Mouse (Mus musculus) liver, embryonic 13.5 days (tissue): ENCODE data around the gene Grk5. TPM values are rescaled to one million over a fixed set of nuclear protein-coding genes. Genes with fewer than 3 reads are reported as not detected.

Experiments used
- ATAC-seq: fragments of 200-750 bp; cut with Nextera tagmentation; 2 replicates; pipeline ENCODE4 v1.8.0; 2017; ENCODE audit warnings: low read depth, mild to moderate bottlenecking, moderate number of reproducible peaks, moderate library complexity
- DNase-seq: peaks from one replicate; pipeline ENCODE4 v3.0.0; 2022
- H3K27ac ChIP-seq: fragments of 300-500 bp; sonication (generic); 2 replicates; pipeline ENCODE4 v1.5.1; 2015; ENCODE audit warnings: moderate library complexity, mild to moderate bottlenecking, inconsistent platforms
- H3K27me3 ChIP-seq: fragments of 300-500 bp; sonication (generic); 2 replicates; pipeline ENCODE4 v1.6.1; 2015; ENCODE audit warnings: mild to moderate bottlenecking, inconsistent platforms
- H3K36me3 ChIP-seq: fragments of 300-500 bp; sonication (generic); 2 replicates; pipeline ENCODE4 v1.6.1; 2015; ENCODE audit warnings: mild to moderate bottlenecking, inconsistent platforms
- H3K4me1 ChIP-seq: fragments of 300-500 bp; sonication (generic); replicated peaks from 2 replicates; pipeline ENCODE4 v1.6.1; 2015; ENCODE audit warnings: inconsistent platforms
- H3K4me2 ChIP-seq: fragments of 300-500 bp; sonication (generic); 2 replicates; pipeline ENCODE4 v1.6.1; 2015; ENCODE audit warnings: inconsistent platforms, mild to moderate bottlenecking, moderate library complexity
- H3K4me3 ChIP-seq: fragments of 300-500 bp; sonication (generic); replicated peaks from 2 replicates; pipeline ENCODE4 v1.5.1; 2015; ENCODE audit warnings: mild to moderate bottlenecking, inconsistent platforms
- H3K9ac ChIP-seq: fragments of 300-500 bp; sonication (generic); 2 replicates; pipeline ENCODE4 v1.6.1; 2015; ENCODE audit warnings: mild to moderate bottlenecking, inconsistent platforms
- H3K9me3 ChIP-seq: fragments of 300-500 bp; sonication (generic); replicated peaks from 2 replicates; pipeline ENCODE4 v1.6.1; 2016; ENCODE audit warnings: inconsistent platforms
- WGBS: fragments of 180-500 bp; shearing (Covaris S2); methylation state at CpG from one replicate; pipeline ENCODE4 v1.1.7; 2015; ENCODE audit not compliant: insufficient replicate concordance; 5-methylcytosine and 5-hydroxymethylcytosine counted together
- polyA plus RNA-seq: library from polyadenylated mRNA; unstranded; fragments of >200 nt; fragmentation: Nextera tagmentation; extraction: Ambion mirVana; gene quantifications from 2 replicates; pipeline ENCODE4 v1.2.1, GENCODE M21; 2015

The Grk5 gene
- polyA plus RNA-seq, 1 experiment from 2014 or later = 0.47 TPM

- H3K9me3 ChIP-seq = no peaks in the 10 kb centered on the region
- no peak overlapping the region for H3K4me2 ChIP-seq
- no peak overlapping the region for H3K27ac ChIP-seq
- H3K4me1 ChIP-seq = peaks cover 3% of the 10 kb centered on the region; the same call in 1 of the 2 replicates
- no peaks in the 10 kb centered on the region for H3K36me3 ChIP-seq
- DNase-seq = no peak
- 72% methylated on average over 2 of the region's 2 CpGs for WGBS
- no peak for ATAC-seq
- H3K9ac ChIP-seq = no peak overlapping the region
- no peak overlapping the region for H3K4me3 ChIP-seq
- no peaks in the 10 kb centered on the region for H3K27me3 ChIP-seq
Observed at GRCm38 (mm10) chr19:60955131-60955530, 65.6 kb downstream of the Grk5 start.

- Histone ChIP-seq H3K4me1 (peaks cover 3% of the 10 kb centered on the region; the same call in 1 of the 2 replicates), H3K27me3 (no peaks in the 10 kb centered on the region), H3K4me2 (no peak overlapping the region), H3K9ac (no peak overlapping the region), H3K36me3 (no peaks in the 10 kb centered on the region), H3K27ac (no peak overlapping the region), H3K4me3 (no peak overlapping the region), H3K9me3 (no peaks in the 10 kb centered on the region)
- no peak for DNase-seq
- 45% methylated on average over 1 of the region's 1 CpGs for WGBS
- no peak for ATAC-seq
Observed at GRCm38 (mm10) chr19:60955712-60956111, 66.2 kb downstream of the Grk5 start.

DNA sequence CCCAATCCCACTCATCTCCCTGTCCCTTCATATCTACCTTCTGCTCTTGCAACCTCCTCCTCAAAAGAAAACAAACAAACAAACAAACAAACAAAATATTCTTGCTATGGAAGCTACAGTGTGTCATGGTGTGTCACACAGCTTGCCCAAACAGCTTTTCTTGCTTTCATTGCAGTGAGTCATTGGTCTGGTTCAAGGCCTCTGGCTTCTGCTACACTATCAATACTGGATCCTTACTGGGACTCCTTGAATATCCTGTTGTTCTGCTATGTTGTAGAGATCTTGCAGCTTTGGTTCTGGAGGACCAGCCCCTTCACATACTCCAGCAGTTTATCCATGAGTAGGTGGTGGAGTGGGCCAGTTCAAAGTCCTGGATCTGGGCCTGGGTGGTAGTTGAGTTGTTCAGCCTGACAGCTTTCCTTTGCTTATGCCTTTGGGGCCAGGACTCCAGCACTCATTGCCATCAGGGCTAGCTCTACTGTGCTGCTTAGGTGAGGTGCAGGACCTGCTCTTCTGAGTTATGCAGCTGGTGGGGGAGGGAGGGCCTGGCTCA, 66.7 kb downstream of the Grk5 start:
- no peak for DNase-seq
- no peak overlapping the region for H3K4me3 ChIP-seq

DNA sequence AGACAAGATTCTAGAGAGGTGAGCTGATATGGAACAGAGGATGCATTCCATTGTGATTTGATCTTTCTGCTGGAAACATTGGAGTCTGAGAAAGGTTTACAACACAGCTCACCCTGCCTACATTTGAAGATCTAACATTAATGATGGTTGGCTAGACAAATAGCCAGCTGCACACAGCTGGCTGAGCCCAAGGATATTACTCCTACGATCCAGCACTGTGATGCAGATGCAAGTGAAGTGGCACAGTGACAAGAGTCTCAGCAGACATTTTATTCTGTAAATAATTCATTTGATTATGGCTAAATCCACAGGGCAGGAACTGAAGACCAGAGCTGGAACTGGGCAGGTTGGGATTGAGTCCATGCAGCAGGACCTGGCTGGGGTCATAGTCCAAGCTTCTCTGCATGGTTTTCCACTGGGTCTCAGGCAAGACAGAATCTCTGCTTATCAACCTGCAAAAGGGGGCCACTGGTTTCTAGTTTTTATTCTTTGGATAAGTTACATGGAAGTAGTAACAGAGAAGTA, 70.2 kb downstream of the Grk5 start:
- Histone ChIP-seq H3K27me3 (no peaks in the 10 kb centered on the region), H3K4me3 (no peak overlapping the region), H3K4me1 (peaks cover 3% of the 10 kb centered on the region; the same call in 1 of the 2 replicates), H3K36me3 (no peaks in the 10 kb centered on the region), H3K9ac (no peak overlapping the region), H3K9me3 (no peaks in the 10 kb centered on the region), H3K27ac (no peak overlapping the region), H3K4me2 (no peak overlapping the region)
- ATAC-seq (no peak), DNase-seq (no peak)
- 50% methylated on average over 1 of the region's 1 CpGs for WGBS

More for the DNA sequence above, 66.7 kb downstream of the Grk5 start:
- Histone ChIP-seq H3K9ac (no peak overlapping the region), H3K27ac (no peak overlapping the region), H3K4me2 (no peak overlapping the region), H3K36me3 (no peaks in the 10 kb centered on the region), H3K27me3 (no peaks in the 10 kb centered on the region), H3K9me3 (no peaks in the 10 kb centered on the region), H3K4me1 (peaks cover 3% of the 10 kb centered on the region; the same call in 1 of the 2 replicates)
- ATAC-seq = no peak

- WGBS = 56% methylated on average over 7 of the region's 7 CpGs
- no peak for DNase-seq
- no peak overlapping the region for H3K9ac ChIP-seq
- no peak overlapping the region for H3K4me3 ChIP-seq
- no peak overlapping the region for H3K27ac ChIP-seq
- H3K36me3 ChIP-seq = no peaks in the 10 kb centered on the region
- no peaks in the 10 kb centered on the region for H3K9me3 ChIP-seq
- no peaks in the 10 kb centered on the region for H3K27me3 ChIP-seq
- ATAC-seq = no peak
- no peaks in the 10 kb centered on the region for H3K4me1 ChIP-seq
- no peak overlapping the region for H3K4me2 ChIP-seq
Observed at GRCm38 (mm10) chr19:60962358-60963061, 73.0 kb downstream of the Grk5 start.

GRCm38 (mm10) chr19:60967909-60968308, 78.4 kb downstream of the Grk5 start:
- H3K4me2 ChIP-seq = no peak overlapping the region
- H3K36me3 ChIP-seq = no peaks in the 10 kb centered on the region
- ATAC-seq (no peak), DNase-seq (no peak)
- no peak overlapping the region for H3K9ac ChIP-seq
- no peaks in the 10 kb centered on the region for H3K9me3 ChIP-seq
- no peaks in the 10 kb centered on the region for H3K4me1 ChIP-seq
- H3K27ac ChIP-seq = no peak overlapping the region
- WGBS = 72% methylated on average over 1 of the region's 1 CpGs
- no peak overlapping the region for H3K4me3 ChIP-seq
- no peaks in the 10 kb centered on the region for H3K27me3 ChIP-seq

DNA sequence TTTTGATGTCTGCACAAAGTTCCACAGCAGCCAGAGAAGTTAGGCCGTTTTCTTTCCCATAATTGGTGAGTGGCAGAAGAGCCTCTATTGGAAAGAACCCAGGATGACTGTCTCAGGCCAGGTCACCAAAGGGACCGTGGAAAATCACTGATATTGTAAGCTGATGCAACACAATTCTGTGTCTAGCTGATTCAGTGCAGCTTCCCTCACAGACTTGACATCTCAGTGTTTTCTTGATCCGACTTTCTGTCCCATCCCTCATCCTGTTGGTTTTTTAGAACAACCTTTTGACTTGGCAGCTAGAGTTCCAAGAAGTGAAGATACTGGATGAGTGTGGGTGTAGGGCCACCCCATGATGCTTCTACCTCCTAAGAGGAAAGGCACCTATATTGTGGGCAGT, 80.9 kb downstream of the Grk5 start:
- H3K9ac ChIP-seq = no peak overlapping the region
- no peaks in the 10 kb centered on the region for H3K4me1 ChIP-seq
- DNase-seq = no peak
- no peaks in the 10 kb centered on the region for H3K36me3 ChIP-seq
- no peak overlapping the region for H3K4me2 ChIP-seq
- no peak overlapping the region for H3K27ac ChIP-seq
- H3K9me3 ChIP-seq = no peaks in the 10 kb centered on the region
- no peaks in the 10 kb centered on the region for H3K27me3 ChIP-seq
- no peak for ATAC-seq
- no peak overlapping the region for H3K4me3 ChIP-seq
- 40% methylated on average over 3 of the region's 3 CpGs for WGBS

DNA sequence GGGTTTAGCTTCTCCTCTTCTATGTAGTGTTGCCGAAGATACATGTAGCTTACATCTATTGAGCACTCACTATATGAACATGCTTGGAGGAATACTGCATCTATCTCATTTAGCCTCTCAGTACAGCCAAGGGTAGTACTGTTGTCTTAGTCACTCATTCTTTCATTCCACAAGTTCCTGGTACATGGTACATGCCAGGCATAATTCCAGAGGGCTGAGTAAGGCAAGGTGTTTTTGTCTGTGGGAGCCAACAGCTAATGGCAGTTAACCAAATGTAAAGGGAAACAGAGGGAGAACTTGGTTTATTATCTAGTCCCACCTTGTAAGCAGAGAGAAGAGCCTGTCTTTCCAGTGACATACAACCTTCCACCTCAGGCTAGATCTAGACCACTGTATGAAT, 82.0 kb downstream of the Grk5 start:
- ATAC-seq = no peak
- 67% methylated on average over 1 of the region's 1 CpGs for WGBS

GRCm38 (mm10) chr19:60972281-60973015, 82.9 kb downstream of the Grk5 start:
- ATAC-seq = no peak
- Histone ChIP-seq H3K4me2 (no peak overlapping the region), H3K9me3 (no peaks in the 10 kb centered on the region), H3K27ac (no peak overlapping the region), H3K9ac (no peak overlapping the region), H3K27me3 (no peaks in the 10 kb centered on the region), H3K4me1 (no peaks in the 10 kb centered on the region), H3K4me3 (no peak overlapping the region), H3K36me3 (no peaks in the 10 kb centered on the region)
- no peak for DNase-seq
- WGBS = 53% methylated on average over 1 of the region's 1 CpGs

More for the DNA sequence above, 82.0 kb downstream of the Grk5 start:
- H3K27ac ChIP-seq = no peak overlapping the region
- no peak overlapping the region for H3K9ac ChIP-seq
- H3K36me3 ChIP-seq = no peaks in the 10 kb centered on the region
- no peaks in the 10 kb centered on the region for H3K4me1 ChIP-seq
- H3K27me3 ChIP-seq = no peaks in the 10 kb centered on the region
- H3K9me3 ChIP-seq = no peaks in the 10 kb centered on the region
- DNase-seq = no peak
- no peak overlapping the region for H3K4me3 ChIP-seq
- H3K4me2 ChIP-seq = no peak overlapping the region

GRCm38 (mm10) chr19:60973508-60973907, 84.0 kb downstream of the Grk5 start:
- H3K27me3 ChIP-seq = no peaks in the 10 kb centered on the region
- H3K4me3 ChIP-seq = no peak overlapping the region
- ATAC-seq (no peak), DNase-seq (no peak)
- H3K4me1 ChIP-seq = no peaks in the 10 kb centered on the region
- H3K36me3 ChIP-seq = no peaks in the 10 kb centered on the region
- H3K9me3 ChIP-seq = no peaks in the 10 kb centered on the region
- no peak overlapping the region for H3K27ac ChIP-seq
- H3K9ac ChIP-seq = no peak overlapping the region
- no peak overlapping the region for H3K4me2 ChIP-seq
- WGBS = 67% methylated on average over 2 of the region's 2 CpGs

GRCm38 (mm10) chr19:60979581-60979980, 90.0 kb downstream of the Grk5 start:
- no peaks in the 10 kb centered on the region for H3K27me3 ChIP-seq
- H3K36me3 ChIP-seq = no peaks in the 10 kb centered on the region
- DNase-seq (no peak), ATAC-seq (no peak)
- no peaks in the 10 kb centered on the region for H3K9me3 ChIP-seq
- H3K4me1 ChIP-seq = no peaks in the 10 kb centered on the region
- H3K9ac ChIP-seq = no peak overlapping the region
- 57% methylated on average over 1 of the region's 1 CpGs for WGBS
- H3K4me3 ChIP-seq = no peak overlapping the region
- no peak overlapping the region for H3K27ac ChIP-seq
- H3K4me2 ChIP-seq = no peak overlapping the region
